Comparison of ENCODE assay signal across 11 mouse cellular contexts in the genomic region with DNA sequence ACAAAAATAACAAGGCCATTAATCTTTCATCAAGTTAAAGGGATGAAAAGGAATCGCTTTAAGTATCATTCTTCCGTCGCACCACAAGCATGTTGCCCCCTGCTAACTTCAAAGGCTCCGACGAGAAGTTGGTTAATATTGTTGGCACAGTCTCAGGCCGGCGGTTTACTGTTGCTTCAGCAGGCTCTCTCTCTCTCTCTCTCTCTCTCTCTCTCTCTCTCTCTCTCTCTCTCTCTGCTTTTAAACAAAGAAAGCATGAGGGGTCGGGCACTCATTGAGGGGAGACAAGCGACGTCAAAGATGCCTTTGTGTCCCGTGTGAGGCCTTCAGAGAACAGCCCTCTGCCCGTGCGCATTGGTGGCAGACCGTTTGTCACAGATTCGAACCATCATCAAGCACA. TPM values are rescaled to one million over a fixed set of nuclear protein-coding genes. Genes with fewer than 3 reads are reported as not detected.
A peak's percentile ranks its signal among the peaks of the same experiment; 100 is the strongest.
DNase-seq lines count a peak whose midpoint lies in the region; ATAC-seq and TF ChIP-seq lines count a peak whose summit lies in the region.
"Had no signal": no experiment of that assay in that cellular context is flagged by ENCODE, and none has a peak within 500 bp of the region (broad histone marks: within the 10 kb centered on the region; RNA-seq: fewer than 3 reads in every experiment).

No protein-coding gene starts in this region.

- no peak overlapping the region for H3K4me3 ChIP-seq in stomach, embryonic 16.5 days (replicated peaks; ENCODE audit: low read length)
- no peak overlapping the region for H3K4me3 ChIP-seq in stomach, postnatal 0 days (ENCODE audit: low read depth, low read length)
- no peak overlapping the region for H3K4me3 ChIP-seq in forebrain, postnatal 0 days (ENCODE audit: low read depth, low read length)

- 28% methylated on average over 15 of the region's 15 CpGs for WGBS in stomach, embryonic 16.5 days
- 27% methylated on average over 15 of the region's 15 CpGs for WGBS in stomach, postnatal 0 days
- WGBS in forebrain, postnatal 0 days, result 4% methylated on average over 15 of the region's 15 CpGs

- no peak overlapping the region for H3K27ac ChIP-seq in stomach, embryonic 16.5 days (ENCODE audit: low read length)
- no peak overlapping the region for H3K27ac ChIP-seq in stomach, postnatal 0 days (replicated peaks)
- H3K27ac ChIP-seq in forebrain, postnatal 0 days (ENCODE audit: low read depth, low read length), result no peak overlapping the region

- TF ChIP-seq EP300 in stomach, postnatal 0 days (optimal IDR thresholded peaks at IDR 0.05), result no peak

- no peaks in the 10 kb centered on the region for H3K27me3 ChIP-seq in stomach, embryonic 16.5 days (ENCODE audit: control insufficient read depth, insufficient read depth, low read length)
- H3K27me3 ChIP-seq in stomach, postnatal 0 days (ENCODE audit: control insufficient read depth, insufficient read depth, low read length), result no peaks in the 10 kb centered on the region
- H3K27me3 ChIP-seq in forebrain, postnatal 0 days (ENCODE audit: insufficient read depth, low read length), result no peaks in the 10 kb centered on the region

- no peaks in the 10 kb centered on the region for H3K36me3 ChIP-seq in stomach, embryonic 16.5 days (ENCODE audit: control insufficient read depth, insufficient read depth, low read length)
- no peaks in the 10 kb centered on the region for H3K36me3 ChIP-seq in stomach, postnatal 0 days (ENCODE audit: control insufficient read depth, insufficient read depth, low read length)
- H3K36me3 ChIP-seq in forebrain, postnatal 0 days (ENCODE audit: insufficient read depth), result no peaks in the 10 kb centered on the region
- H3K36me3 ChIP-seq: G1E had no signal

- ATAC-seq in stomach, embryonic 16.5 days (ENCODE audit: insufficient read depth, low FRiP score), result no peak
- no peak for ATAC-seq in stomach, postnatal 0 days (ENCODE audit: low FRiP score, low TSS enrichment)
- ATAC-seq in forebrain, postnatal 0 days, result no peak
- ATAC-seq in erythroid progenitor cell, adult 5-6 weeks (replicated peaks; ENCODE audit: low FRiP score, poor library complexity, severe bottlenecking), result no peak

- DNase-seq in stomach, postnatal 0 days (ENCODE audit: low spot score), result no peak
- peak; percentile 37 for DNase-seq in forebrain, postnatal 0 days
- peak; percentile 77 for DNase-seq in mesoderm, embryonic 11.5 days (ENCODE audit: low read depth, low spot score)
- no peak for DNase-seq in urinary bladder, postnatal 4 days (ENCODE audit: low spot score in 2 of 2)
- no peak for DNase-seq in thymus, postnatal 36 days
- DNase-seq: adrenal gland, postnatal 25 days had no signal

- H3K4me2 ChIP-seq in stomach, embryonic 16.5 days (ENCODE audit: low read depth, low read length), result 0 out of 2 replicates have a peak overlapping the region, but pooled peaks have one; percentile 11
- no peak overlapping the region for H3K4me2 ChIP-seq in stomach, postnatal 0 days (replicated peaks; ENCODE audit: low read depth)
- H3K4me2 ChIP-seq in forebrain, postnatal 0 days (ENCODE audit: low read depth), result peak overlapping the region; percentile 19

- H3K9ac ChIP-seq in stomach, embryonic 16.5 days (ENCODE audit: low read length), result no peak overlapping the region
- H3K9ac ChIP-seq in stomach, postnatal 0 days (ENCODE audit: low read length), result no peak overlapping the region
- H3K9ac ChIP-seq in forebrain, postnatal 0 days, result no peak overlapping the region

- TF ChIP-seq CTCF in stomach, postnatal 0 days (IDR thresholded peaks at IDR 0.05; ENCODE audit: low read depth), result no peak
- TF ChIP-seq CTCF in forebrain, postnatal 0 days (IDR thresholded peaks at IDR 0.05; ENCODE audit: low read depth), result no peak

- H3K9me3 ChIP-seq in stomach, embryonic 16.5 days (replicated peaks; ENCODE audit: control insufficient read depth, low read length), result peaks cover 4% of the 10 kb centered on the region; the same call in 1 of the 2 replicates
- H3K9me3 ChIP-seq in stomach, postnatal 0 days (ENCODE audit: control insufficient read depth, low read length), result no peaks in the 10 kb centered on the region
- no peaks in the 10 kb centered on the region for H3K9me3 ChIP-seq in forebrain, postnatal 0 days (ENCODE audit: low read length)

- H3K4me1 ChIP-seq in stomach, embryonic 16.5 days (ENCODE audit: control insufficient read depth, insufficient read depth, low read length), result no peaks in the 10 kb centered on the region
- no peaks in the 10 kb centered on the region for H3K4me1 ChIP-seq in stomach, postnatal 0 days (replicated peaks; ENCODE audit: control insufficient read depth, insufficient read depth)
- no peaks in the 10 kb centered on the region for H3K4me1 ChIP-seq in forebrain, postnatal 0 days (ENCODE audit: insufficient read depth)

RNA-seq across cellular contexts. Expression of gene Piwil1, which starts 17.7 kb away (rescaled TPM):
- polyA plus RNA-seq in stomach, embryonic 16.5 days (2015; fragmentation: Nextera tagmentation; extraction: Ambion mirVana), result not detected in 2 replicates
- polyA plus RNA-seq in stomach, postnatal 0 days (2015; fragmentation: Nextera tagmentation; extraction: Ambion mirVana), result not detected in 2 replicates
- total RNA-seq in forebrain, postnatal 0 days (2014; rRNA removed), result 0.05 and 0.08 TPM in 2 replicates
- polyA plus RNA-seq in forebrain, postnatal 0 days (2015; fragmentation: Nextera tagmentation; extraction: Ambion mirVana), result 0.30 and 0.40 TPM in 2 replicates
- not detected in 2 replicates for total RNA-seq in erythroid progenitor cell, adult 5-6 weeks (2015; ENCODE audit: low replicate concordance)
- not detected in 2 replicates for total RNA-seq in erythroid progenitor cell, adult 5-6 weeks (2017; ENCODE audit: low replicate concordance)
- total RNA-seq: adrenal gland, postnatal 25 days had no signal
- polyA plus RNA-seq: G1E; small intestine, adult 2 months; urinary bladder, adult 2 months had no signal

Comparison
In these comparisons a context has a peak if more than half of its experiments do, and no peak if none do; other contexts are left out.
1. DNase-seq: peak in forebrain, postnatal 0 days (single experiment) and mesoderm, embryonic 11.5 days (single experiment); none in stomach, postnatal 0 days (single experiment), urinary bladder, postnatal 4 days (0 of 2) and thymus, postnatal 36 days (0 of 2).